Comparison of ENCODE assay signal across 26 mouse cellular contexts in genomic region chr2:105251978-105252377, GRCm38 (mm10). TPM values are rescaled to one million over a fixed set of nuclear protein-coding genes. Genes with fewer than 3 reads are reported as not detected.
A peak's percentile ranks its signal among the peaks of the same experiment; 100 is the strongest.
DNase-seq lines count a peak whose midpoint lies in the region; ATAC-seq lines count a peak whose summit lies in the region.
"Had no signal": no experiment of that assay in that cellular context is flagged by ENCODE, and none has a peak within 500 bp of the region (broad histone marks: within the 10 kb centered on the region; RNA-seq: fewer than 3 reads in every experiment).

No protein-coding gene starts in this region.

- H3K27ac ChIP-seq in heart, embryonic 12.5 days (ENCODE audit: poor library complexity, severe bottlenecking) = no peak overlapping the region
- no peak overlapping the region for H3K27ac ChIP-seq in limb, embryonic 10.5 days
- H3K27ac ChIP-seq: embryonic facial prominence, embryonic 15.5 days; heart, adult 2 months; hindbrain, embryonic 14.5 days; intestine, embryonic 15.5 days; limb, embryonic 15.5 days; stomach, postnatal 0 days had no signal

- no peak overlapping the region for H3K9ac ChIP-seq in heart, embryonic 12.5 days
- H3K9ac ChIP-seq: embryonic facial prominence, embryonic 15.5 days; hindbrain, embryonic 14.5 days; intestine, embryonic 15.5 days; limb, embryonic 15.5 days; liver, postnatal 0 days had no signal

- H3K4me3 ChIP-seq in heart, embryonic 12.5 days = no peak overlapping the region
- H3K4me3 ChIP-seq in limb, embryonic 10.5 days = no peak overlapping the region
- H3K4me3 ChIP-seq: embryonic facial prominence, embryonic 15.5 days; heart, adult 2 months; intestine, embryonic 15.5 days; limb, embryonic 15.5 days had no signal

- H3K27me3 ChIP-seq in heart, embryonic 12.5 days (replicated peaks) = peaks cover 4% of the 10 kb centered on the region; the same call in 1 of the 2 replicates
- H3K27me3 ChIP-seq in limb, embryonic 10.5 days (ENCODE audit: low read depth, poor library complexity, severe bottlenecking) = peaks cover 4% of the 10 kb centered on the region
- H3K27me3 ChIP-seq: intestine, embryonic 15.5 days; limb, embryonic 15.5 days had no signal

- no peak for ATAC-seq in heart, embryonic 12.5 days (ENCODE audit: insufficient number of reproducible peaks, low FRiP score)
- ATAC-seq: forebrain, embryonic 16.5 days; intestine, embryonic 15.5 days; liver, postnatal 0 days; midbrain, embryonic 16.5 days had no signal

- H3K4me2 ChIP-seq in heart, embryonic 12.5 days = no peak overlapping the region
- H3K4me2 ChIP-seq: embryonic facial prominence, embryonic 15.5 days; hindbrain, embryonic 14.5 days; intestine, embryonic 15.5 days; limb, embryonic 15.5 days had no signal

- H3K36me3 ChIP-seq in heart, embryonic 12.5 days = no peaks in the 10 kb centered on the region
- no peaks in the 10 kb centered on the region for H3K36me3 ChIP-seq in limb, embryonic 10.5 days
- H3K36me3 ChIP-seq: embryonic facial prominence, embryonic 15.5 days; intestine, embryonic 15.5 days; limb, embryonic 15.5 days had no signal

- H3K9me3 ChIP-seq in heart, embryonic 12.5 days (replicated peaks) = no peaks in the 10 kb centered on the region
- H3K9me3 ChIP-seq in limb, embryonic 10.5 days (replicated peaks) = no peaks in the 10 kb centered on the region
- H3K9me3 ChIP-seq: embryonic facial prominence, embryonic 15.5 days; intestine, embryonic 15.5 days; limb, embryonic 15.5 days had no signal

- no peaks in the 10 kb centered on the region for H3K4me1 ChIP-seq in heart, embryonic 12.5 days (replicated peaks)
- no peaks in the 10 kb centered on the region for H3K4me1 ChIP-seq in limb, embryonic 10.5 days
- H3K4me1 ChIP-seq: embryonic facial prominence, embryonic 15.5 days; intestine, embryonic 15.5 days; limb, embryonic 15.5 days had no signal

- 57% methylated on average over 3 of the region's 3 CpGs for WGBS in heart, embryonic 12.5 days
- 82% methylated on average over 3 of the region's 3 CpGs for WGBS in limb, embryonic 10.5 days

- DNase-seq in heart, adult 18-20 months = peak; percentile 39 to 52
- peak; percentile 14 for DNase-seq in urinary bladder, postnatal 14 days (ENCODE audit: low spot score)
- DNase-seq in urinary bladder, postnatal 10 days (ENCODE audit: low spot score) = no peak
- DNase-seq in brain, adult 2 months (ENCODE audit: low read depth, low spot score) = peak; percentile 5
- DNase-seq in testis, postnatal 14 days (ENCODE audit: low spot score) = peak; percentile 63
- no peak for DNase-seq in limb, embryonic 10.5 days (ENCODE audit: low spot score)
- no peak for DNase-seq in embryo, embryonic 10.5 days (ENCODE audit: low spot score)
- DNase-seq: cerebellum, adult 11 months; cerebellum, postnatal 10 days; kidney, postnatal 10 days; layer of hippocampus, postnatal 36 days; liver, postnatal 0 days; retina, postnatal 1 day; right cerebral cortex, postnatal 4 days; thymus, postnatal 14 days had no signal

RNA-seq across cellular contexts. Expression of gene Them7, which starts 27.9 kb away (rescaled TPM):
- 1 to 10 TPM; 2.0 to 3.3 TPM for total RNA-seq in heart, adult 18-20 months (2021)
- polyA plus RNA-seq in heart, embryonic 12.5 days (2016; fragmentation: Nextera tagmentation; extraction: Ambion mirVana) = 0.99 and 1.1 TPM in 2 replicates
- polyA plus RNA-seq in limb, embryonic 10.5 days (2016; fragmentation: Nextera tagmentation; extraction: Ambion mirVana) = 1.1 and 1.9 TPM in 2 replicates
- total RNA-seq: layer of hippocampus, adult 18-20 months; layer of hippocampus, postnatal 36 days had no signal
- polyA plus RNA-seq: C2C12; forebrain, embryonic 16.5 days; hindbrain, embryonic 14.5 days; midbrain, embryonic 16.5 days had no signal

Comparison
In these comparisons a context has a peak if more than half of its experiments do, and no peak if none do; other contexts are left out.
1. DNase-seq: peak in heart, adult 18-20 months (2 of 2), urinary bladder, postnatal 14 days (single experiment), brain, adult 2 months (single experiment) and testis, postnatal 14 days (single experiment); none in urinary bladder, postnatal 10 days (single experiment), limb, embryonic 10.5 days (single experiment) and embryo, embryonic 10.5 days (single experiment).